Mouse (Mus musculus) testis, adult 2 months (tissue): ENCODE measurements around the gene Sephs2.

Experiments
- CTCF ChIP-seq: fragments of 200-500 bp; IDR thresholded peaks from 2 replicates; pipeline ENCODE4 v1.5.1; 2012; ENCODE audit warnings: low read depth, mild to moderate bottlenecking, inconsistent platforms, low read length, moderate library complexity; ENCODE audit not compliant: control insufficient read depth, insufficient read depth, insufficient replicate concordance
- POLR2A ChIP-seq: fragments of 200-500 bp; IDR thresholded peaks from 2 replicates; pipeline ENCODE4 v1.6.1; 2012; ENCODE audit warnings: low read depth, mild to moderate bottlenecking, inconsistent platforms, low read length, moderate library complexity; ENCODE audit not compliant: control insufficient read depth

GRCm38 (mm10) chr7:127231826-127232621, 41.8 kb downstream of the Sephs2 start:
- TF ChIP-seq POLR2A: no peak
- no peak for TF ChIP-seq CTCF
